Mouse (Mus musculus) lung, postnatal 36 days (tissue): ENCODE data around the gene Scfd2.
A peak's percentile ranks its signal among the peaks of the same experiment; 100 is the strongest.

Source experiments
- DNase-seq: peaks from one replicate; pipeline ENCODE4 v3.0.0; 2022; ENCODE audit warnings: mixed read lengths

The Scfd2 gene

DNA sequence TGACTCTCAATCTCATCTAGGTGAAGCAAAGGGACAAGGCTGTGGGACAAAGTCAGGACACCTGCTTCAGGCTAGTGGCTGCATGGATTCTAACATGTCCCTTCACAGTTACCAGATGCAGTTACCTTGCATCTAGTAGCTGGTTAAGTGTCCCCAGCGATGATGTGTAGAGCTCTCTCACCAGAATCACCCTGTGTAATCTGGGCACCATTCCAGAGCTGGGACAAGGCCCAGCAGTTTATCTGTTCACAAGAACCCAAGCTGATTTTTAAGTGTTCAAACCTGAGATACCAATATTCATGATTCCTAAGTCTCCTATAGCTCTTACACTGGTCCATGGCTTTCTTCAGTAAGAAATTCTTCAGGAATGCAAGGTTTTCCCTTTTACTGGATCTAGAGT lies 264.4 kb downstream of the Scfd2 start:
- DNase-seq, result no peak

DNA sequence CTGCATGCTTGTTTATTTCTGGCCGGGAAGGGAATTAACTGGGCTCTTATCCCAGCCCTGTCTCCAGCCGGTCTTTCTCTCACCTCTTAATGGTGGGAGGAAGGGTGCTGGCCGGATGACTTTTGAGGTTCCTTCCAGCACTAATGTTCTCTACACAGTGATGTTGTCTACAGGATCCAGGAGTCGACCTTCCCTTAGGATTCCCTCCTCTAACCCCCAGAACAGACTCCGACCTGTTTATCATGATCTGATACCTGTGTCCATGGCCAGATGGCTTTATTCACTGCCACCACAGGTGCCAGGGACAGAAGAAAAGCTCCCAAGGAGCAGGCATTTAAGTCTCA lies 265.1 kb downstream of the Scfd2 start:
- DNase-seq, result no peak

DNA sequence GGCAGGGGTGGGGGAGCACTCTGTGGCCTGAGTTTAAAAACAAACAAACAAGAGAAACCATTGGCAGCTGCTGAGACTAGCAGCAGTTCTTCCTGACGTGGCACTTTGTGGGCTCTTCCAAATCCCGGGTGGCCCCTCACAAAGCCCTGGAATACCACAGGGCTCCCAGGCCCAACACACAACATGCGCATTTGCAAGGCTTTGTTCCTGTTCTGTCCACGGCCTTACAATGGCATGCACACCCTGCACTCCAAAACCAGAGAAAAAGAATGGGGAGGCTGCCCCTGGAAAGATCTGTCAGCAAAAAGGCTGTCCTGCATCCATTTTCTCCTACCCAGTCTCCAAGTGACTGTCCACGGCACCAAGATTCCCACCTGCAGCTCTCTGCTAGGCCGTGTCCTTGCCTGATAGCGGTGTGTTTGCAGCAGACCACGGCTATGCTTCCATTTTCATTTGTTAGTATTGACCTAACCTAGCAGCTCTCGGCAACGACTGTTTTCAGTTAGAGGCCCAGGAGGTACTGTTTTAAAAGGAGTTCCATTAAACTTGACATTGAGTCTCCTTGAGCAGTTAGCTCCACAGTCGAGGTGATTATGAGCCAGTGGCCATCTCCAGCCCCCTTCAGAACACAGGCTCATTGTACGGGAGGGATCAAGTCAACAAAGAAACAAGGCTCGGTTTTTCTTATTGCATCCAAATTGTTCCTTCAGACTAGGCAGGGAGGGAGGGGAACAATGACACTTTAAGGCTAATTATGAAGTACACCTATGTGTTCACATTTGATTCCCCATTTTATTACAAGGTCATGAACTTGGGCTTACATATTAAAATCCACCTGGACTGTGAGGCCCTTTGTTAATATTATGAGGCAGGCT lies 265.7 kb downstream of the Scfd2 start:
- DNase-seq, result no peak

DNA sequence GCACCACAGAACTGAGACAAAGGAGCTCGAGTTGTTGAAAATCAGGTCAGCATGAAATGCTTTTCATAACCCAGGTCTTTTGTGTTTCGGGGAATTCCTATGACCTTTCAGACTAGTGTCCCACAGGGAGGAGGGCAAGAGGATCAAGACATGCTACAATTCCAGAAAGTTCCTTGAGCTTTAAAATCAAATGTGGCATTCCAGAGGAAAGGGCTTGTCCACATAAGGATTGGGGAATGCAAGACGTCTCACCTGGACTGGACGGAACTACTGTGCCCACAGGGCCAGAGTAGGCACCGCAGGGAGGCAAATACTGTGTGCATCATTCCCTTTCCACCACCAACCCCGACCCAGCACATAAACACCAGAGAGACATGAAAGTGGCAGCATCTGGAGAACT lies 266.4 kb downstream of the Scfd2 start:
- DNase-seq, result no peak

DNA sequence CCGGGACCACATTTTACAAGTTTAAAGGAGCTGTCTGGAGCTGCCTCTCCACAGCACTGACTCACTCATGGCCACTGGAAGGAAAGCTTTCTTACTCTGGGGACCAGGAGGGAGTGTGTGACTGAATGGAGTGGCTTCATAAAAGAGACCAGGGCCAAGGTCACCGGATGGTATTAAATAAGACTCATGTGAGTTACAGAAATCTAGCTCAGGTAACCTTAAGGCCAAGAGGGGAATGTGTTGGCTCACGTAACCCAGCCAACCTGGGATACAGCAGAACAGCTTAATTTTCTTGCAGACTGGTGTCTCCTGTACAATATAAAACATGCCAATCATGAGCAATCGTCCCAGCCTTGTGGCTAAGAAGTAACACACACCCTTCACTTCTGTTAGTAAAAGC lies 267.0 kb downstream of the Scfd2 start:
- no peak for DNase-seq

DNA sequence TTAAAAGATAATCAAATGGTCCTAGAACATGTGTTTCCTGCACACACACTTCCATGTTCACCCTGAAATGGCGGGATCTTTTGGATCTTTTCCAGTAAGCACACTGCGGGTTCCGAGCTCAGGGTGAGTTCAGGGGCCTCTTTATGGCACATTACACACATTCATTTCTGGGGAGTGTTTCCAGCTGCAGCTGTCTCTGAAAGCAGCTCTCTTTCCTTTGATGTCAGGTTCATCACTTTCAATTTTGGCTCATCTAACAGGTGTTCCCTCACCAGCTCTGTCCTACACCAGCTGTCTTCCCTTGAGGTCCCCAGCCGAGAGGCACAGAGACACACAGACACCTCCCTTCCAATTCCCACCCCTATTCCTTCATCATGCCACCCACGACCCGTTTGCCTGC lies 270.5 kb downstream of the Scfd2 start:
- no peak for DNase-seq

DNA sequence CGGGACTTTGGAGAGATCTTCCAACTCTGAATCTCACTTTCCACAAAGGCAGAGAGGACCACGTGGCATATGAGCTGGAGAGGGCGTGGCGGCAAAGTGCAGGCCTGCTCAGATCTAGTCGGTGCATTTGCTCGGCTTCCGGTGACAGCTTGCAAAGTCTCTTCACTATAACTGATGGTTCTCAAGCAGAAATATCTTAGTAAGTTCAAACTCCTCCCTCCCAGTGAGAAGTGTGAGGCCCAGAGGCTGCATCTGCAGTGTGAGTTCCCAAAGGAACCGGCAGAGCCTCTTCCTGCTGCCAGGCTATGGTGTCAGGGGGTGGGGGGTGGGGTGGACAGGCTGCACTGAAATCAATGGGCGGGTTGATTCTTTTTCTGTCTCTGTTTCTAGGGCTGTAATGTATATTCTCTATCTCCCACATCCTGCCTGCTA lies 271.2 kb downstream of the Scfd2 start:
- peak; percentile 56 for DNase-seq

DNA sequence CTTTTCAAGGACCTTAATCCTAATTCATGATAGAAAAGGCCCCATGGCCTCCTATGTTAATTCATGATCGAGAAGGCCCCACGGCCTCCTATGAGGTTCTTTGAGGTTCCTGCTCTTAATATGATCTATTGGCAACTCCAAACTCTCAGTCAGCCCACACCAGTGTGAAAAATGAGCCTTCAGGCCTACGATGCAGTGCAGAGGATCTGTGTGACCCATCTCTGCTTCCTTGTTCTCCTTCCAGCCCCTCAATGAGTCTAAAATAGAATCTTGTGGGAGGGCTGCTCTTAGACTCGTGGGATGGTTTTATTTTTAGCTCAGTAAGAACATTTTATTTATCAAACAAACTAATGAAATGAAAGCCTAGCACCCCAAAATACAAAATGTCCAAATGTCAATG lies 274.9 kb downstream of the Scfd2 start:
- DNase-seq, result no peak

DNA sequence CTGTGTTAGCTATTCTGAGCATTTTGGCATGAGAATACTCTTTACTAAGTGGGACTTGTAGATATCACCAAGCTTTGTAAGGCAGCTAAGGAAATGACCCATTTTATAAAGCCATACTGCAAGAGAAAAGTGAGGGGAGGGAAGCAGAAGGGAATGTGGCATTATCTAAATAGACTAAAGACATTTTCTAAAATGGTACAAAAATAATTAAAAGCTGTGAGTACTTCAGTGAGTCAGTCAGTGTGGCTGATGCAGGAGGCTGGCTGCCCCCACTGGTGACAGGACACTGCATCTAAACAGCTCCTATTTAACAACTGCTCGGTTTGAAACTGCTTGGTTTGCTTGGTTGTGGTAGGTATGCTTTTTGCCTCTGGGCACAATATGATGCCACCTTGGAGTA lies 276.6 kb downstream of the Scfd2 start:
- no peak for DNase-seq

DNA sequence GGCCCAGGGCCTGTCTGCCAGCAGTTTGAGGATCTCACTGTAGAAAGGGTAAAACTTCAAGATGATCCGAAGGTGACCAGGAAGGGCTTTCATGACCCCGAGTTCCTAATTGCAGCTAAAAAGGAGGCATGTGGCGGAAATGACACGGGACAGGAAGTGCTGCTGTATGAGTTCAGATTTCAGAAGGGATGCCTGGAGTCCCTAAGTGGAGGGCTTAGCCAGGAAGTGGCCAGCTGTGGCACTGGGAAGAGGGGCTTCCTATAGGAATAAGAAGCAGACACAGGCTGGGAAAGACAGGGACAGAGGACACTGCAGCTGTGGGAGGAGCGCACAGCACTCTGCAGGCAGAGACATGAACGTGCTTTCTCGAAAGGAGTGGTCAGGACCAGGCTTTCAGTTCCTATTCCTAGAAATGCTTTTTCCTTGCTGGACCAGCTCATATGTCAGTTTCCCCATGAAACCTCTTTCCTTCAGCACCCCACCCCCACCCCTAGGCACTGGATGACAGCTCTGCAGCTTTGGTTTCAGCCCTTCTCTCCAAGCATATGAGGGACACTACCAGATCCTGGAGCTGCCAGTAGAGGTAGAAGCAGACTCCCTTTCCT lies 277.7 kb downstream of the Scfd2 start:
- DNase-seq, result no peak

DNA sequence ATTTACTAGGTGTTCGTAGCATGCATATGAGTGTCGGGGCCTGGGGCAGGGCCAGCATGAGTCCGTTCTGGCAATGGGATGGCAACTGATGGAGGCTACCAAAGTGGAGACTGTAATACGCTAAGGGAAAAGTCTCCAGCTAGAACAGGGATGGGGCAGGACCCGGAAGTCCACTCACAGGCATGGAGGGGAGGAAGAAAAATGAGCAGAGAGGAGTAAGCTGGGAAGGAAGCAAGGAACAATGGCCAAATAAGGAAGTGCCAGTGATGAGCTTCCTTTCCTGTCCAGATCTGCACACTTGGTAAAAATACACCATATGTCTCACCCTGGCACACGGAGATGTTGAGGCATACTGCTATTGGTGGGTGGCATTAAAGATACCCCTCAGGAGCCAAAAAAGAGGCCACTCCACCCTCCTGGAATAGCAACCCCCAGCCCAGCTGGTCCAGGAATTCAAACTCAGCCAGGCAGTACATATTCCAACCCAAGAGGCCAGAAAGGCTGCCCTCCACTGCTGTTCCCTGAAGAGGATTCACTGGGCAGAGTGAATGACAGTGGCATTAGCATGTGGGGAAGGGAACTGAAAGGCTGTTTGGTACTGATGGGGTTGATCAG lies 278.8 kb downstream of the Scfd2 start:
- no peak for DNase-seq

DNA sequence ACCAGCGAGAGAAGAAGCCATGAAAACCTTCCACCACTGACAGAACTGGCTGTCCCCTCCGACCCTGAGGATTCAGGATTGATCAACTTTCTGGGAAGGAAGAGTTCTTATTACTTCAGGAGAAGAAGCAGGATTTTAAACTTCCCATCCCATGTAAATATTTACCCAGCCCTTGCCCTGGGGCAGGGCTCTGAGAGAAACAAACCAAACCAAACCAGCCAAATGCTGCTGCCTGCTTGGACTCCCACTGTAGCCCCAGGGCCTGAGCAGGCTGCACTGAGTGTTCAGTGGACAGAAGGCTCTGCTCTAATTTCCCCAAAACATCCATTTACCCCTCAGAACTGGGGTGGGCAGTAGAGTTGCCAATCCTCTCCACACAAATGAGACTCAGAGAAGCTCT lies 280.6 kb downstream of the Scfd2 start:
- DNase-seq, result no peak

DNA sequence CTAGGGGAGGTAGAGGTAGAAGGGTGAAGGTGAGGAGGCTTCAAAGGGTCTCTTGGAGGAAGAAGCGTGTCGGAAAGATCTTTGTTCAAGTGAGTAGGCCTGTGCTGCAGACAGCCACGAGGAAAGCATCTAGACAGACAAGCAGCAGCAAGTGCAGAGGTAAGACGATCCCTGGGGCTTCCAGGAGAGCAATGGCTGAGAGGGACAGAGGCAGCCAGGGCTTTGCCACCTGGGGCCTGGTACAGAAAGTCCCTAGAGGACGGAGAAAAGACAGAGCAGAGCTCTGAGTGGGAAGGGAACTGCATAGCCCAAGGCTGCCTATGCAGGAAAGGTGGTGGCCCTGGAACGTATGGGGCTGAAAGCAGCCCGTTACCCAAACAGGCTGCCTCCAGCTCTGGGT lies 281.3 kb downstream of the Scfd2 start:
- no peak for DNase-seq

DNA sequence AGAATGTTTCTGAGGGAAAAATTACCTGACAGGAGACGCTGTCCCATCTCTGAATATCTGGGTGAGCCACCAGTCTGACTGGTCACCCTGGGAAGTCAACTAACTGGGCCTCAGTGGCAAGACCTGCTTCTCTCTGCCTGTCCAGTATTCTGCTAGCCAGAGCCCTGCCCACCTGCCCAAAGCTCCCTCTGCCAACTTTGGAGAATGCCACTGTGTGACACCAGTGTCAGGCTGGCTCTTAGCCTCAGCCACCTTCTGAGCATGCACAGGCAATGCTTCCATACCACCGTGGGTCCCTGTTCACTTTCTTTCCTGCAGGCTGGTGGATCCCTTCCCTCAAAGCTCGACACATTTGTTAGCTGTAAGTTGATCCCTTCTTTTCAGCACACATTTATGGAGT lies 281.8 kb downstream of the Scfd2 start:
- DNase-seq, result no peak

DNA sequence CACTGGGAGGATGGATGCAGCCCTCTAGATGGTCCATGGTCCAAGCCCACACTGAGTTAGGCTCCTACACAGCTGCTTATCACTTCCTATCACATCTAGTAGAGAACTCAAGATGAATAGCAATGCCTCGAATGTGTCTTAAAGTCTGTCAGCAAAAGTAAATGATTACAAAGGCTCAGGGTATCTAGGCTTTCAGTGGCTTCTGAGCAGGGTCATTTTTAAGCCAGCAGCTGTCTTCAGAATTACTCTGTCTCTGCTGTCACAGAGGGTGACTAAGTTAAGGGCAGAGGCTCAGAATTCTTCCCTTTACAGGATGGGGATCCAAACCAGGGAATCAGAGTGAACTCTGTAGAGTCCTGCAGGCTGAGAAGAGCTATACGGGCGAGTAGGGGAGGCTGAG lies 284.6 kb downstream of the Scfd2 start:
- no peak for DNase-seq

DNA sequence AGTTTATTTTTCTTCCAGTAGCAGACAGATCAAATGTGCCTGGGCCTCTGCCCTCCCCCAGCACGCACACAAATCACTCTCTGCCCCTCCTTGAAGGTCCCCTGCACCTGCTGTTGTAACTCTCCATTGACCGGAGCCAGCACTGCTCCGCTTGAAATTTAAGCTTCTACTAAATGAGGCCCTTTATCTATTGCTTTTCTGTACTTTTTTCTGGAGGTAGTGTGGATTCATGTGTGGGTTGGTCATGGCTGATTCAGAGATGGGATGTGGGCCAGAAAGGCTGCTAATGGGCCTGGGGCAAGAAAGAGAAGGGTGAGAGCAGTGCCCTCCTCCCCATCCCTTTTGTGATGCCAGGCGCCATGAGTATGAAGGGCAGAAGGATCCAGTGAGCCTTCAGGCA lies 285.1 kb downstream of the Scfd2 start:
- no peak for DNase-seq

DNA sequence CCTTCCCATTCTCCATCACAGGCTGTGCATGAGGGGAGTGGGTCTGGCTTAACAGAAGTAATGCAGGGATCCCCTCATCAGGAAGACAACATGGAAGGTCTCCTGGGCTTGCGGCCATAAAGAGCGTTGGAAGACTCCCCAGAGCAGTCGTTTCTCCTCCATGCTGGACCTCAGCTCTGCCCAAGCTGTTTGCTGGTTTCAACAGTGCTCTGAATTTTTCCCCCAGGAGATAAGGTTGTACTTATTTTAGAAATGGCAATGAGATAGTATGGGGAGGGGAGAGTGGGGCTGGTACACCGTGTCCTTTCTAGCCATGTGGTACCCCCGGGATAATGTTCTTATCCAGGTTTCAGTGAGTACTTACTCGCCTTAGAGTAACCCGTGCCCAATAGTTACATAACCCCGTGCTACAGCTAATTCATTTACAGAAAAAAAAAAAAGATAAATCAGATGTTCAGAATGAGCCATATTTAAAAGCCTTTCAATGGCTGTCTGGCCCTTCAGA lies 285.9 kb downstream of the Scfd2 start:
- DNase-seq, result no peak

DNA sequence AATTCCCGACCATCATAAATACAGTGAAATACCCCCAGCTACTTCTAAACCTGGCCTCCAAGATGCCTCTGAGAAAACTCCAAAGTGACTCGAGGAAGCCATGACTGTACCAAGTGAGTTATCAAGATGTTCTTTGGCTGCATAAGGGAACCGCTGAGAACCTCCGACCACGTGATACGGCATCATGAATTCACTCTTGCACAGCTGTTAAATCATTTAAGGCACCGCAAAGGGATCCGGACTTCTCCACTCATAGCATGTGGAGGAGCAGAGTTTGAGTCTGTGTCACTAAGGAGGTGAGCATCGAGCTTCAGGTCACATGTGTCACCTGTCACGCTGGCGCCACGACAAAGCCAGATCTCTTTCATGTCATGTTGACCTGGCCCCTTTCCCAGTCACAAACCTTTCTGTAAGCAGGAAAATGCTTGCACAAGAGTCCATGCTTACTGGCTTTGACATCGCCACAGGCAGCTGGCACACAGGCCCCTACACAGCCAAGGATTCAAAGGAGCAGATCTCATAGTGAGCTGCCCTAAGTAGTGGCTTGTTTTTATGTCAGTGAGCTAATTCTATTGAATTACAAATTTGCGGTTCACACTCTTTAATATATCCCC lies 287.0 kb downstream of the Scfd2 start:
- peak; percentile 45 for DNase-seq

DNA sequence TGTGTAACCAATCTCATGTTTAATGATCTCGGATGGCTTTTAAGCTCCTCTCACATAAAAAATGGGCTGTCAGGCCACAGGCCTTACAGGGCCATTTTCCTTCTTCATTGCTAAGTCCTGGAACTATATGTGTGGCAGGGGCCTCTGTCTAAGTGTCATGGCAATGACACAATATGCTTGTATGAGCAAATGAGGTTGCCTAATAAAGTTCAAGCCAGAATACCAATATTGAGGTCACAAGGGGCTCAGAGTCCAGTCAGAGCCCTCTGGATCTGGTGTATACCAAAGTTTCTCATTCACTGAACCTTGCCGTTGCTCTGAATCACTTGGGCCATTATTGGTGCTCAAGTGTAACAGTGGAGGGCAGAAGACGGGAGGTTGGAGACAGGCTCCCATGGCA lies 288.9 kb downstream of the Scfd2 start:
- no peak for DNase-seq

DNA sequence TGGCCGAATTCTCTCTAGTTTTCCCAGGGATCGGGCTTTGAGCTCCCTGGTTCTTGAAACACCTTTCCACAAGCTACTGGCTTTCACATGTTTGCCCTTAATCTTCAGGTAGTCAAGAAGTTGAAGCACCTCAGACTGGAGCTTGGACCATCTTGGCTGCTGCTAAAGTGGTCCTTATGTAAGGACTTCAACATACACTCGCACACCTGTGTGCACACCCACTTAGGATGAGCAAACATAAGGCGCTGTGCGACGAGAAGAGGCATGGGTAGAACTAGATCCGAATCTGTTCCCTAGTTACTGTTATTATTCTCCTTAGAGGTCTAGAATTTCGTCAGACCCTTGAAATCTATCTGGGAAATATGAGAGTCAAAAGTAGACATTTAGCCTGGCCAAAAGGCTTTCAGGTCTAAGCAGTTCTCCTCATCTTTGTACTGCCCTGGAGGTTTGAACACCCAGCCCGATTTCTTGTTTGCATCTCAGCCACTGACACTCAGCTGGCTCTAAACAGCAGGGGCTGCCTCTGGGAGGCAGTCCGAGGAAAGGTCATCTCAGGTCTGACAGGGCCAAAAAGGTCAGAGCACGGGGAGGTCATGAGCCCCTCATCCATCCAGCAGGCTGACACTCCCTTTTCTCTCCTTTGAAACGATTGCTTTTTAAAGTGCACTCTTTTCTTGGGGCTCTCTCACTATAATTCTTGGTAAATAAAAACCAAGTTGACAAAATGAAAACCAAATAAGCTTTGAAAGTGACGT lies 290.5 kb downstream of the Scfd2 start:
- DNase-seq, result peak; percentile 63

DNA sequence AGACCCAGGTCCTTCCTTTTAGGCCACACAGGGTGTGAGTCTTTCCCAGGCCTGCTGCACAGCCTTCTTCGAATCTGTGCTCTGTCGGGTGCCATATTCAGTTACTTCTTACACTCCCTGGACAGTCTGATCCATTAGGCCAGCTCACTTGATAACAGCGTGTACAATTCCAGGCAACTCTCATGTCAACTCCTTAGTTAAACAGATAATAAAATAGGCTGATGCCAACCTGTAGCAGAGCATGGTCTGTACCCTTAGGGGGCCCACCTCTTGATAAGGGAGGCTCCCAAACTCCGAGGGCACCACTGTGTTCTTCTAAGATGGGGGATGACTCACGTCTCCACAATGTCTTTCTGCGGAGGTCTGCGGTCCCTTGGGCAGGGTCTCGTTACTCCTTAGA lies 291.3 kb downstream of the Scfd2 start:
- no peak for DNase-seq

DNA sequence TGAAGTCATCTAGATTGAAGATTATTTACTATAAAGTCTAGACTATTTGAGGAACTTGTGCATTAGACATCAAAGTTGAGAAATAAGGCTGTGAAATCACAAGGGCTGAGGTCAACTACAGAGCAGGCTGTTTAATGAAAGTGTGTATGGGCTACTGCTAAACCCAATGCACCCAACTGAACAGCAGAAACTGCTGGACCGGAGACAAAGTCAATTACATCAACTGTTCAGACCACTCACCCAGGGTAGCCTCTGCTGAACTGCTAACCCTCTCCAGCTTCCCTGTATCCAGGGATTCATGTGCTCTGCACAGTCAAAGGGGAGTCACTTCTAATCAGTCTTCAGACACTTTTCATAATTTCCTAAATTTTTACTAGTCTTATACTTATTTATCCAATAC lies 292.2 kb downstream of the Scfd2 start:
- DNase-seq, result no peak

DNA sequence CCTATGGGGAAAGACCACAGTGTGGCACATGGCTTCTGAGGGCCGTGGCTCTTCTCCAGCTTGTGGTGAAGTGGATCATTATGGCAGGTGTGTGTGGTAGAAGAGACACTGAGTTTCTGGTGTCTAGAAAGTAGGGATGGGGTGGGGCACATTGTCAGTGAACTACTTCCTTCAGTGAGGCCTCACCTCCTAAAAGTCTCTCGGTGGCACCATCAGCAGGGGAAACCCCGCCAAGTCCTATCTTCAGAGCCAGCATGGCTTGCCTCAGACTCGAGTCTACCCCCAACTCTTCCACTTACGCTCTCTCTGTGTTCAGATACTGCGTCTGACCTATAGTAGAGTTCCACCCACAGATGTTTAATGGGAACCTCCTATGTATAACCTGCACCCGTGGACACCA lies 297.8 kb downstream of the Scfd2 start:
- DNase-seq, result no peak
